ENCODE assay signal across 9 mouse cellular contexts in the genomic region with DNA sequence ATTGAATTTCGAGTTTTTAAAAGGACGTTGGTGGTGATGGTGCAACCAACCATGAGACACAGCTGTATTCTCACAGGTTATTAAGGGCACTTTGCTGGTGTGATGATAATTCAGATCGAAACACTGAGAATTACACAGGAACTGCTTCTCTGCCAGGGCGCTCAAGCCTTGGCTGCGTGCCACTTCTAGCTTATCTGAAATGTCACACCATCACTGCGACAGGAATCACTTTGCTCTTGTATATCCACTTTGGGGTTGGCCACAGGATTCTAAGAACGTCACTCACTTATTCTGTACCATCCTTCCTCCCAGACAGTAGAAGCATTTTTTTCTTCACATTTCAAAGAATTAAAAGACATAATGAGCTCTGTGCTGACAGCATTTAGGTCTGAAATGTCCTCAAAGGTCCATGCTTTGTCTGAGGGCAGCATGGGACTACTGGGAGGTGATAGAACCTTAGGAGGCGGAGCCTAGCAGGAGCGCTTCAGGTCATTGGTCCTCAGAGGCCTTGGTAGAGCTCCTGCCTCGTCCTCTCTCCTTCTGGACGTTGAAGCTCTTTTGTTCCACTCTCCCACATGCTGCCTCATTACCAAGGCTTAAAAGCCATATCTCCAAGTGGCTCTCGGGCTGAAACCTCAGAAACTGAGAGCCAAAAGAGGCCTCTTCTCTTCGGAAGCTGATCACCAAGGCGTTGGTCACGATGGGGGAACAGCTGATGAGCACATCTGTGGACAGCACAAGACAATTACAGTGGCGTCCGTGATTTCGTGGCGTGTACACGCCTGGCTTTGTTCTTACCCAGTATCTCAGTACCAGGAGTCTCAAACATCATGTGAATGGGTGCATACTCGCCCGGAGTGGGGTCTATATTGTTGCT.
DNase-seq lines count a peak whose midpoint lies in the region; ATAC-seq lines count a peak whose summit lies in the region.
"Had no signal": no experiment of that assay in that cellular context is flagged by ENCODE, and none has a peak within 500 bp of the region (broad histone marks: within the 10 kb centered on the region; RNA-seq: fewer than 3 reads in every experiment).

No protein-coding gene starts in this region.

- H3K4me2 ChIP-seq in midbrain, embryonic 13.5 days (replicated peaks), result no peak overlapping the region
- no peak overlapping the region for H3K4me2 ChIP-seq in midbrain, embryonic 11.5 days
- no peak overlapping the region for H3K4me2 ChIP-seq in hindbrain, embryonic 14.5 days (replicated peaks)
- H3K4me2 ChIP-seq: liver, embryonic 15.5 days had no signal

- no peak overlapping the region for H3K4me3 ChIP-seq in midbrain, embryonic 13.5 days (replicated peaks)
- H3K4me3 ChIP-seq in midbrain, embryonic 11.5 days (ENCODE audit: low read depth, low read length), result no peak overlapping the region
- H3K4me3 ChIP-seq in hindbrain, embryonic 14.5 days (replicated peaks; ENCODE audit: low read length), result no peak overlapping the region
- H3K4me3 ChIP-seq: liver, embryonic 15.5 days had no signal

- peak overlapping the region; percentile 30 for H3K27ac ChIP-seq in midbrain, embryonic 13.5 days
- no peak overlapping the region for H3K27ac ChIP-seq in midbrain, embryonic 11.5 days (ENCODE audit: low read depth, low read length)
- peak overlapping the region; percentile 23 for H3K27ac ChIP-seq in hindbrain, embryonic 14.5 days
- H3K27ac ChIP-seq: liver, embryonic 15.5 days had no signal

- no peaks in the 10 kb centered on the region for H3K9me3 ChIP-seq in midbrain, embryonic 13.5 days
- no peaks in the 10 kb centered on the region for H3K9me3 ChIP-seq in midbrain, embryonic 11.5 days (ENCODE audit: control insufficient read depth, low read length)
- H3K9me3 ChIP-seq in hindbrain, embryonic 14.5 days (ENCODE audit: control insufficient read depth, low read length), result no peaks in the 10 kb centered on the region
- H3K9me3 ChIP-seq: liver, embryonic 15.5 days had no signal

- peak; percentile 51 for ATAC-seq in midbrain, embryonic 13.5 days
- ATAC-seq in midbrain, embryonic 11.5 days (ENCODE audit: low FRiP score), result no peak
- ATAC-seq in hindbrain, embryonic 14.5 days (ENCODE audit: low FRiP score), result 0 out of 2 replicates have a peak, but pooled peaks have one; percentile 27

- H3K9ac ChIP-seq in midbrain, embryonic 13.5 days (replicated peaks), result no peak overlapping the region
- H3K9ac ChIP-seq in midbrain, embryonic 11.5 days (ENCODE audit: low read length), result no peak overlapping the region
- no peak overlapping the region for H3K9ac ChIP-seq in hindbrain, embryonic 14.5 days
- H3K9ac ChIP-seq: liver, embryonic 15.5 days had no signal

- peaks cover 49% of the 10 kb centered on the region for H3K4me1 ChIP-seq in midbrain, embryonic 13.5 days (replicated peaks)
- peaks cover 7% of the 10 kb centered on the region for H3K4me1 ChIP-seq in midbrain, embryonic 11.5 days (ENCODE audit: control insufficient read depth, insufficient read depth, low read length)
- H3K4me1 ChIP-seq in hindbrain, embryonic 14.5 days (replicated peaks; ENCODE audit: control insufficient read depth, insufficient read depth, low read length), result peaks cover 28% of the 10 kb centered on the region

- peak; percentile 51 for DNase-seq in adrenal gland, postnatal 10 days
- DNase-seq in adrenal gland, adult 8-10 months, result no peak
- no peak for DNase-seq in midbrain, embryonic 11.5 days (ENCODE audit: low spot score, missing footprints)
- no peak for DNase-seq in hindbrain, embryonic 14.5 days (ENCODE audit: low spot score)
- DNase-seq in retina, embryonic 14.5 days (ENCODE audit: low spot score), result peak; percentile 32
- DNase-seq in spleen, postnatal 36 days (ENCODE audit: low spot score in 2 of 2), result no peak
- DNase-seq in kidney, adult 18-20 months, result no peak

- 68% methylated on average over 22 of the region's 22 CpGs for WGBS in midbrain, embryonic 13.5 days
- WGBS in midbrain, embryonic 11.5 days, result 82% methylated on average over 22 of the region's 22 CpGs
- 59% methylated on average over 22 of the region's 22 CpGs for WGBS in hindbrain, embryonic 14.5 days

- no peaks in the 10 kb centered on the region for H3K27me3 ChIP-seq in midbrain, embryonic 13.5 days
- no peaks in the 10 kb centered on the region for H3K27me3 ChIP-seq in midbrain, embryonic 11.5 days (ENCODE audit: control insufficient read depth, insufficient read depth, low read length)
- H3K27me3 ChIP-seq in hindbrain, embryonic 14.5 days (ENCODE audit: control insufficient read depth, insufficient read depth, low read length), result no peaks in the 10 kb centered on the region

- H3K36me3 ChIP-seq in midbrain, embryonic 13.5 days, result no peaks in the 10 kb centered on the region
- no peaks in the 10 kb centered on the region for H3K36me3 ChIP-seq in midbrain, embryonic 11.5 days (ENCODE audit: control insufficient read depth, insufficient read depth, low read length)
- H3K36me3 ChIP-seq in hindbrain, embryonic 14.5 days (replicated peaks; ENCODE audit: control insufficient read depth, insufficient read depth), result no peaks in the 10 kb centered on the region
- H3K36me3 ChIP-seq: liver, embryonic 15.5 days had no signal

Comparison
In these comparisons a context has a peak if more than half of its experiments do, and no peak if none do; other contexts are left out.
1. DNase-seq: peak in adrenal gland, postnatal 10 days (single experiment) and retina, embryonic 14.5 days (single experiment); none in adrenal gland, adult 8-10 months (single experiment), midbrain, embryonic 11.5 days (single experiment), hindbrain, embryonic 14.5 days (single experiment), spleen, postnatal 36 days (0 of 2) and kidney, adult 18-20 months (single experiment).